ENCODE assay signal across 34 mouse cellular contexts in the genomic region with DNA sequence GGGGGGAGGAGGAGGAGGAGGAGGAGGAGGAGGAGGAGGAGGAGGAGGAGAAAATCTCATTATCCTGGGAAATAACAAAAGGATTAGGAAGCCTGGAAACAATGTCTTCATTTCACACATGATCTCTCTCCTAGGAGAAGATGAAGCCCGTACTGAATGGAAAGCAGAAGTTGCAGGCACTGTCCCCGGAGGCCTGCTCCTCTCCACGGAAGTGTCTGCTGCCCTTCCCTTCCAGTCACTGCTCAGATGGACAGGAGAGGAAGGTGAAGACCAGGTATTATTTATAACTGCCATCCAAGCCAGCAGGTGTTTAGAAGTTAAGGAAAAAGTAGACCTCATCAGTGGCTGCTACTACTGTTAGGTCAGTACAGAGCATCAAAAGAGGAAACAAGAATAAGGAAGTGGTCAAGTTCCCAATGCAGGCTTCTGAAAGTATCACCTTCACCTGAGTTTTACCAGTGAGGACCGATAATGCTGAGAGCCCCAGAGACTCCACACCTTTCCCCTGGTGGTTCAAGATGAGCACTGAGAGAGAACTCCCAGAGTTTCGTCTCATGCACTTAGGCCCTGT.
A peak's percentile ranks its signal among the peaks of the same experiment; 100 is the strongest.
DNase-seq lines count a peak whose midpoint lies in the region; ATAC-seq lines count a peak whose summit lies in the region.
"Had no signal": no experiment of that assay in that cellular context is flagged by ENCODE, and none has a peak within 500 bp of the region (broad histone marks: within the 10 kb centered on the region; RNA-seq: fewer than 3 reads in every experiment).

No protein-coding gene starts in this region.

- ATAC-seq in hindbrain, embryonic 14.5 days (ENCODE audit: low FRiP score), result peak; percentile 34; the same call in 1 of the 2 replicates
- no peak for ATAC-seq in hindbrain, embryonic 11.5 days (ENCODE audit: low FRiP score)
- ATAC-seq in granulocyte monocyte progenitor cell, adult 5-6 weeks (replicated peaks; ENCODE audit: poor library complexity, severe bottlenecking), result peak; percentile 85
- peak; percentile 68 for ATAC-seq in neutrophil, adult 5-6 weeks (ENCODE audit: extremely low read depth, insufficient number of reproducible peaks, low FRiP score, poor library complexity, severe bottlenecking)
- no peak for ATAC-seq in cerebellum, adult (ENCODE audit: insufficient number of reproducible peaks, low FRiP score, low TSS enrichment)
- no peak for ATAC-seq in forebrain, embryonic 15.5 days (replicated peaks)
- ATAC-seq: activated CD4-positive, CD25-positive, alpha-beta regulatory T cell, adult 4 months; CD4-positive, CD25-positive, alpha-beta regulatory T cell, adult 4 months; forebrain, embryonic 14.5 days; intestine, embryonic 16.5 days; midbrain, embryonic 15.5 days had no signal

- H3K27me3 ChIP-seq in hindbrain, embryonic 14.5 days (ENCODE audit: control insufficient read depth, insufficient read depth, low read length), result no peaks in the 10 kb centered on the region
- no peaks in the 10 kb centered on the region for H3K27me3 ChIP-seq in hindbrain, embryonic 11.5 days (ENCODE audit: control insufficient read depth, insufficient read depth, low read length)
- no peaks in the 10 kb centered on the region for H3K27me3 ChIP-seq in forebrain, embryonic 15.5 days
- H3K27me3 ChIP-seq: embryonic facial prominence, embryonic 12.5 days; heart, embryonic 12.5 days; megakaryocyte, embryonic 14.5 days; midbrain, embryonic 15.5 days; neural tube, embryonic 13.5 days had no signal

- 43% methylated on average over 5 of the region's 5 CpGs for WGBS in hindbrain, embryonic 14.5 days
- 51% methylated on average over 5 of the region's 5 CpGs for WGBS in hindbrain, embryonic 11.5 days
- WGBS in forebrain, embryonic 15.5 days, result 32% methylated on average over 5 of the region's 5 CpGs

- no peak overlapping the region for H3K4me2 ChIP-seq in hindbrain, embryonic 14.5 days (replicated peaks)
- H3K4me2 ChIP-seq in hindbrain, embryonic 11.5 days (replicated peaks; ENCODE audit: low read depth, low read length), result no peak overlapping the region
- no peak overlapping the region for H3K4me2 ChIP-seq in forebrain, embryonic 15.5 days (replicated peaks)
- H3K4me2 ChIP-seq: embryonic facial prominence, embryonic 12.5 days; heart, embryonic 12.5 days; lung, embryonic 14.5 days; midbrain, embryonic 15.5 days; neural tube, embryonic 13.5 days had no signal

- DNase-seq in hindbrain, embryonic 14.5 days (ENCODE audit: low spot score), result no peak
- no peak for DNase-seq in hindbrain, embryonic 11.5 days (ENCODE audit: low spot score)
- peak; percentile 43 for DNase-seq in retina, embryonic 14.5 days (ENCODE audit: low spot score)
- no peak for DNase-seq in retina, postnatal 1 day
- DNase-seq: cerebellum, adult 11 months; cerebellum, adult 9-10 months; cerebellum, postnatal 36 days; embryo, embryonic 11 days; gastrocnemius, postnatal 25 days; heart, adult 18-20 months; heart, postnatal 4 days; kidney, adult 8-10 months; kidney, postnatal 14 days; liver; right cerebral cortex, adult 18-20 months; thymus, adult 18-20 months; thymus, postnatal 25 days had no signal

- no peak overlapping the region for H3K27ac ChIP-seq in hindbrain, embryonic 14.5 days
- H3K27ac ChIP-seq in hindbrain, embryonic 11.5 days (ENCODE audit: low read depth, low read length), result no peak overlapping the region
- no peak overlapping the region for H3K27ac ChIP-seq in forebrain, embryonic 15.5 days (replicated peaks)
- H3K27ac ChIP-seq: embryonic facial prominence, embryonic 12.5 days; liver, embryonic 14.5 days; midbrain, embryonic 15.5 days; stomach, postnatal 0 days had no signal

- H3K36me3 ChIP-seq in hindbrain, embryonic 14.5 days (replicated peaks; ENCODE audit: control insufficient read depth, insufficient read depth), result peaks cover 9% of the 10 kb centered on the region
- H3K36me3 ChIP-seq in hindbrain, embryonic 11.5 days (ENCODE audit: control insufficient read depth, insufficient read depth, low read length), result 0 out of 2 replicates have a peak, but pooled peaks cover 1% of the 10 kb centered on the region
- peaks cover 2% of the 10 kb centered on the region; the same call in 1 of the 2 replicates for H3K36me3 ChIP-seq in forebrain, embryonic 15.5 days
- H3K36me3 ChIP-seq: midbrain, embryonic 15.5 days; neural tube, embryonic 13.5 days had no signal

- H3K4me1 ChIP-seq in hindbrain, embryonic 14.5 days (replicated peaks; ENCODE audit: control insufficient read depth, insufficient read depth, low read length), result peaks cover 9% of the 10 kb centered on the region
- H3K4me1 ChIP-seq in hindbrain, embryonic 11.5 days (replicated peaks; ENCODE audit: control insufficient read depth, insufficient read depth, low read length), result no peaks in the 10 kb centered on the region
- H3K4me1 ChIP-seq in forebrain, embryonic 15.5 days, result peaks cover 9% of the 10 kb centered on the region
- H3K4me1 ChIP-seq: embryonic facial prominence, embryonic 12.5 days; heart, embryonic 12.5 days had no signal

- H3K9ac ChIP-seq in hindbrain, embryonic 14.5 days, result no peak overlapping the region
- no peak overlapping the region for H3K9ac ChIP-seq in hindbrain, embryonic 11.5 days (ENCODE audit: low read depth, low read length)
- no peak overlapping the region for H3K9ac ChIP-seq in forebrain, embryonic 15.5 days (replicated peaks)
- H3K9ac ChIP-seq: embryonic facial prominence, embryonic 12.5 days; heart, embryonic 12.5 days; liver, embryonic 14.5 days; lung, embryonic 14.5 days; midbrain, embryonic 15.5 days; neural tube, embryonic 13.5 days had no signal

- no peak overlapping the region for H3K4me3 ChIP-seq in hindbrain, embryonic 14.5 days (replicated peaks; ENCODE audit: low read length)
- no peak overlapping the region for H3K4me3 ChIP-seq in hindbrain, embryonic 11.5 days (ENCODE audit: low read depth, low read length)
- H3K4me3 ChIP-seq in forebrain, embryonic 15.5 days, result no peak overlapping the region
- H3K4me3 ChIP-seq: embryonic facial prominence, embryonic 12.5 days; heart, embryonic 12.5 days; megakaryocyte, embryonic 14.5 days; midbrain, embryonic 15.5 days; myocyte; neural tube, embryonic 13.5 days had no signal

- no peaks in the 10 kb centered on the region for H3K9me3 ChIP-seq in hindbrain, embryonic 14.5 days (ENCODE audit: control insufficient read depth, low read length)
- no peaks in the 10 kb centered on the region for H3K9me3 ChIP-seq in hindbrain, embryonic 11.5 days (ENCODE audit: control insufficient read depth, low read length)
- H3K9me3 ChIP-seq in forebrain, embryonic 15.5 days, result no peaks in the 10 kb centered on the region
- H3K9me3 ChIP-seq: embryonic facial prominence, embryonic 12.5 days; heart, embryonic 12.5 days; megakaryocyte, embryonic 14.5 days; midbrain, embryonic 15.5 days; neural tube, embryonic 13.5 days had no signal

Comparison
In these comparisons a context has a peak if more than half of its experiments do, and no peak if none do; other contexts are left out.
1. ATAC-seq: peak in hindbrain, embryonic 14.5 days (single experiment), granulocyte monocyte progenitor cell, adult 5-6 weeks (single experiment) and neutrophil, adult 5-6 weeks (single experiment); none in hindbrain, embryonic 11.5 days (single experiment), cerebellum, adult (single experiment) and forebrain, embryonic 15.5 days (single experiment).